Mouse (Mus musculus): ENCODE results near the gene Nek8.

- TF ChIP-seq CTCF (IDR thresholded peaks at IDR 0.05; ENCODE audit: low read depth) (no peak), EP300 (IDR thresholded peaks at IDR 0.05; ENCODE audit: low read depth) (no peak)
These were observed 10.7 kb downstream of the Nek8 start for GRCm38 (mm10) chr11:78165761-78166109.
